Mouse (Mus musculus) left cerebral cortex, postnatal 10 days (tissue): Measurements from ENCODE around the gene Ifitm7. TPM values are rescaled to one million over a fixed set of nuclear protein-coding genes. Genes with fewer than 3 reads are reported as not detected.
"Not testable (repeated sequence)": the region's sequence is repeated elsewhere in the genome, so short reads cannot be mapped to it uniquely, and the experiment has no call there.

Experiments used
- DNase-seq, 2 experiments: peaks; one replicate each; pipeline ENCODE4 v3.0.0; 2021 to 2022; ENCODE audit warnings: low spot score in 2 of 2, mixed read lengths in 1 of 2; ENCODE audit errors: extremely low spot score in 1 of 2
- intact Hi-C: fragments of 180-260 bp; cut with DNase I; formaldehyde crosslinking; loops from one replicate; pipeline ENCODE4 v1.15.1; 2025
- total RNA-seq, 2 experiments: library from RNA; stranded (reverse); gene quantifications; 2 replicates each; pipeline ENCODE4 v1.2.3; 2021

Gene Ifitm7
- total RNA-seq, 2 experiments from 2014 or later = 0.75 to 2.5 TPM

GRCm38 (mm10) chr16:13992518-13993248 is 6.0 kb upstream of the Ifitm7 start:
- no peak for DNase-seq
- intact Hi-C loops = no loop called here

- intact Hi-C loops = loop anchor here (5.0 to 10.0 kb wide), 2 partner anchors 79 to 96 kb away; no protein-coding TSS in a partner anchor
- no peak for DNase-seq
Measured at GRCm38 (mm10) chr16:13986197-13986573, 503 bp downstream of the Ifitm7 start.

GRCm38 (mm10) chr16:13983161-13983560 is 3.5 kb downstream of the Ifitm7 start:
- intact Hi-C loops = loop anchor here (10.0 kb wide), 1 partner anchor 82 kb away; no protein-coding TSS in a partner anchor
- DNase-seq = no peak

GRCm38 (mm10) chr16:13981726-13982125 is 5.0 kb downstream of the Ifitm7 start:
- DNase-seq = not testable (repeated sequence)
- intact Hi-C loops = loop anchor here (10.0 kb wide), 1 partner anchor 83 kb away; no protein-coding TSS in a partner anchor

GRCm38 (mm10) chr16:13977026-13977425 is 9.7 kb downstream of the Ifitm7 start:
- intact Hi-C loops, DNase-seq: not testable (repeated sequence)

GRCm38 (mm10) chr16:13976358-13976896 is 10.3 kb downstream of the Ifitm7 start:
- DNase-seq, intact Hi-C loops: not testable (repeated sequence)

- intact Hi-C loops = no loop called here
- DNase-seq = no peak
Measured at GRCm38 (mm10) chr16:13972051-13972450, 14.6 kb downstream of the Ifitm7 start.

- intact Hi-C loops = no loop called here
- no peak for DNase-seq
Measured at GRCm38 (mm10) chr16:13969096-13969495, 17.6 kb downstream of the Ifitm7 start.

- intact Hi-C loops = no loop called here
- DNase-seq = no peak
Measured at GRCm38 (mm10) chr16:13962053-13962452, 24.6 kb downstream of the Ifitm7 start.

GRCm38 (mm10) chr16:13951245-13951644 is 35.4 kb downstream of the Ifitm7 start:
- no peak for DNase-seq
- intact Hi-C loops = no loop called here

GRCm38 (mm10) chr16:13946306-13946705 is 40.4 kb downstream of the Ifitm7 start:
- no peak for DNase-seq
- intact Hi-C loops = no loop called here

- no peak for DNase-seq
- intact Hi-C loops = no loop called here
Measured at GRCm38 (mm10) chr16:13945153-13945552, 41.5 kb downstream of the Ifitm7 start.

GRCm38 (mm10) chr16:13944752-13945151 is 41.9 kb downstream of the Ifitm7 start:
- intact Hi-C loops = no loop called here

GRCm38 (mm10) chr16:13944178-13944577 is 42.5 kb downstream of the Ifitm7 start:
- intact Hi-C loops = no loop called here

More at GRCm38 (mm10) chr16:13944752-13945151, 41.9 kb downstream of the Ifitm7 start:
- DNase-seq = no peak

GRCm38 (mm10) chr16:13940847-13941395 is 45.8 kb downstream of the Ifitm7 start:
- intact Hi-C loops = no loop called here
- DNase-seq = no peak

More at GRCm38 (mm10) chr16:13944178-13944577, 42.5 kb downstream of the Ifitm7 start:
- DNase-seq = no peak

GRCm38 (mm10) chr16:13940139-13940846 is 46.4 kb downstream of the Ifitm7 start:
- DNase-seq = peak; percentile 77 to 84
- intact Hi-C loops = no loop called here
